Mouse (Mus musculus) limb, embryonic 15.5 days (tissue): ENCODE results near the gene AU018091. TPM values are rescaled to one million over a fixed set of nuclear protein-coding genes. Genes with fewer than 3 reads are reported as not detected.
"Not testable (repeated sequence)": the region's sequence is repeated elsewhere in the genome, so short reads cannot be mapped to it uniquely, and the experiment has no call there.

Experiments
- ATAC-seq: fragments of 200-750 bp; cut with Nextera tagmentation; 2 replicates; pipeline ENCODE4 v1.8.0; 2017; ENCODE audit warnings: low read depth, moderate TSS enrichment; ENCODE audit not compliant: insufficient number of reproducible peaks, low FRiP score, low TSS enrichment
- H3K27ac ChIP-seq: fragments of 300-500 bp; sonication (generic); 2 replicates; pipeline ENCODE4 v1.5.1; 2015; ENCODE audit warnings: moderate library complexity, mild to moderate bottlenecking, inconsistent platforms
- H3K27me3 ChIP-seq: fragments of 300-500 bp; sonication (generic); 2 replicates; pipeline ENCODE4 v1.6.1; 2015; ENCODE audit warnings: inconsistent platforms
- H3K36me3 ChIP-seq: fragments of 300-500 bp; sonication (generic); 2 replicates; pipeline ENCODE4 v1.6.1; 2015; ENCODE audit warnings: inconsistent platforms
- H3K4me1 ChIP-seq: fragments of 300-500 bp; sonication (generic); 2 replicates; pipeline ENCODE4 v1.6.1; 2015; ENCODE audit warnings: inconsistent platforms
- H3K4me2 ChIP-seq: fragments of 300-500 bp; sonication (generic); 2 replicates; pipeline ENCODE4 v1.6.1; 2015; ENCODE audit warnings: mild to moderate bottlenecking, inconsistent platforms
- H3K4me3 ChIP-seq: fragments of 300-500 bp; sonication (generic); 2 replicates; pipeline ENCODE4 v1.5.1; 2015; ENCODE audit warnings: mild to moderate bottlenecking, inconsistent platforms
- H3K9ac ChIP-seq: fragments of 300-500 bp; sonication (generic); 2 replicates; pipeline ENCODE4 v1.6.1; 2015; ENCODE audit warnings: inconsistent platforms
- H3K9me3 ChIP-seq: fragments of 300-500 bp; sonication (generic); 2 replicates; pipeline ENCODE4 v1.6.1; 2016; ENCODE audit warnings: inconsistent platforms
- WGBS: fragments of 180-500 bp; shearing (Covaris S2); methylation state at CpG from one replicate; pipeline ENCODE4 v1.1.7; 2015; 5-methylcytosine and 5-hydroxymethylcytosine counted together
- polyA plus RNA-seq: library from polyadenylated mRNA; unstranded; fragments of >200 nt; fragmentation: Nextera tagmentation; extraction: Ambion mirVana; gene quantifications from 2 replicates; pipeline ENCODE4 v1.2.1, GENCODE M21; 2015

The AU018091 gene
- polyA plus RNA-seq, 1 experiment from 2014 or later, result 0.20 TPM

DNA sequence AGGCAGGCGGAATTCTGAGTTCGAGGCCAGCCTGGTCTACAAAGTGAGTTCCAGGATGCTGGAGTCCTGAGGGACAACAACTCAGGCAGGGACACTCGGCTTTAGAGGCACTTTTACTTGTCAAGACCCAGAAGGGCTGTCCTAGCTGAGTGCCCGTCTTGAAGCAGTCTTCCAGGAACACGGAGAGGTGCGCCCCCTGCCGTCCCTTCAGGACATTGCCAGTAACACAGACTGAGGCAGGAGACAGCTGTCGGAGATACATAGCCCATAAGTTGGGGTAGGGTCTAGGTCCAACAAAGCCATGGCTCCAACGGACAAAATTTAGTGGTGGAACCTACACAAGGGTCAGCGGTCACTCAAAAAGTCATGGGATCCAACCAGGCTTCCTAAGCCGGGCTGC is 29.9 kb upstream of the AU018091 start:
- H3K4me2 ChIP-seq, result no peak overlapping the region
- ATAC-seq, result no peak
- H3K9me3 ChIP-seq, result no peaks in the 10 kb centered on the region
- no peaks in the 10 kb centered on the region for H3K36me3 ChIP-seq
- no peaks in the 10 kb centered on the region for H3K27me3 ChIP-seq
- H3K9ac ChIP-seq, result no peak overlapping the region
- 45% methylated on average over 11 of the region's 11 CpGs for WGBS
- no peak overlapping the region for H3K4me3 ChIP-seq
- H3K27ac ChIP-seq, result no peak overlapping the region
- no peaks in the 10 kb centered on the region for H3K4me1 ChIP-seq

DNA sequence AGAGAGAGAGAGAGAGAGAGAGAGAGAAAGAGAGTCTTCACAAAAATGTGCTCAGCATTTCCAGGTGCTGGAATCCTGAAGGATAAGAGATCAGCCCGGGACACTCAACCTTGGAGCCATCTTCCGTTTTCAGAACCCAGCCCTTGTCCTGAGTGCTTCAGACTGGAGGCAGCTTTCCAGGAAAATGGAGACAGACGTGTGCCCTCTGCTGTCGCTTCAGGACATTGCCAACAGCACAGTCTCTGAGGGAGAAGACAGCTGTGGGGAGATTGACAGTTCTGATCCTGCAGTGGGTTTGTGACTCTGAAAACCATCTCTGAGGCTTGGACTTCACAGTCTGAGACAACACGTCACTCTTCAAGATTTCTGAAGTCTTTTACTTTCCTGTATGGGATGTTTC is 26.8 kb upstream of the AU018091 start:
- Histone ChIP-seq H3K4me2 (no peak overlapping the region), H3K9me3 (no peaks in the 10 kb centered on the region), H3K27ac (no peak overlapping the region), H3K36me3 (no peaks in the 10 kb centered on the region), H3K27me3 (no peaks in the 10 kb centered on the region), H3K9ac (no peak overlapping the region), H3K4me3 (no peak overlapping the region), H3K4me1 (no peaks in the 10 kb centered on the region)
- ATAC-seq, result no peak
- WGBS, result 62% methylated on average over 5 of the region's 5 CpGs

GRCm38 (mm10) chr7:3194531-3194930 is 25.5 kb upstream of the AU018091 start:
- Histone ChIP-seq H3K4me1 (no peaks in the 10 kb centered on the region), H3K36me3 (no peaks in the 10 kb centered on the region), H3K4me3 (no peak overlapping the region), H3K9ac (no peak overlapping the region), H3K9me3 (no peaks in the 10 kb centered on the region), H3K27me3 (no peaks in the 10 kb centered on the region), H3K27ac (no peak overlapping the region), H3K4me2 (no peak overlapping the region)
- no peak for ATAC-seq
- WGBS, result 91% methylated on average over 4 of the region's 4 CpGs

DNA sequence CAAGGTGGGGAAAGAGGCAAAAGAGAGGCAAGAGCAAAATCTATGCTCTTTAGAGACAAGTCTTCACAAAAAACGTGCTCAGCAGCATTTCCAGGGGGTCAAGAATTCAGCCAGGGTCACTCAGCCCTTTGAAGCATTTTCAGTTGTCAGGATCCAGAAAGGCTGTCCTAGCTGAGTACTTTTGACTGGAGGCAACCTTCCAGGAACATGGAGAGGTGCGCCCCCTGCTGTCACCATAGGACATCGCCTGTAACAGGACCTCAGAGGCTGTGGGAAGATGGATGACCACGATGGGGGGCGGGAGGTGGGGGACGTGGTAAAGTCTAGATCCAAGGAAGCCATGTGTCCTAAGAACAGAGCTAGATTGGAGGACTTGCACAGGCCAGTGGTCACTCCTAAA is 24.9 kb upstream of the AU018091 start:
- Histone ChIP-seq H3K9me3 (no peaks in the 10 kb centered on the region), H3K27ac (no peak overlapping the region), H3K4me1 (no peaks in the 10 kb centered on the region), H3K4me2 (no peak overlapping the region), H3K36me3 (no peaks in the 10 kb centered on the region), H3K9ac (no peak overlapping the region), H3K4me3 (no peak overlapping the region), H3K27me3 (no peaks in the 10 kb centered on the region)
- ATAC-seq, result no peak
- 3% methylated on average over 6 of the region's 6 CpGs for WGBS

GRCm38 (mm10) chr7:3193049-3193632 is 24.1 kb upstream of the AU018091 start:
- Histone ChIP-seq H3K27me3 (no peaks in the 10 kb centered on the region), H3K27ac (no peak overlapping the region), H3K4me3 (no peak overlapping the region), H3K9me3 (no peaks in the 10 kb centered on the region), H3K9ac (no peak overlapping the region), H3K36me3 (no peaks in the 10 kb centered on the region), H3K4me1 (no peaks in the 10 kb centered on the region), H3K4me2 (no peak overlapping the region)
- ATAC-seq, result no peak
- 82% methylated on average over 4 of the region's 4 CpGs for WGBS

- Histone ChIP-seq H3K27me3 (no peaks in the 10 kb centered on the region), H3K36me3 (no peaks in the 10 kb centered on the region), H3K9me3 (no peaks in the 10 kb centered on the region), H3K9ac (no peak overlapping the region), H3K27ac (no peak overlapping the region), H3K4me2 (no peak overlapping the region), H3K4me1 (no peaks in the 10 kb centered on the region), H3K4me3 (no peak overlapping the region)
- WGBS, result 86% methylated on average over 12 of the region's 12 CpGs
- no peak for ATAC-seq
Observed at GRCm38 (mm10) chr7:3191971-3192498, 23.0 kb upstream of the AU018091 start.

DNA sequence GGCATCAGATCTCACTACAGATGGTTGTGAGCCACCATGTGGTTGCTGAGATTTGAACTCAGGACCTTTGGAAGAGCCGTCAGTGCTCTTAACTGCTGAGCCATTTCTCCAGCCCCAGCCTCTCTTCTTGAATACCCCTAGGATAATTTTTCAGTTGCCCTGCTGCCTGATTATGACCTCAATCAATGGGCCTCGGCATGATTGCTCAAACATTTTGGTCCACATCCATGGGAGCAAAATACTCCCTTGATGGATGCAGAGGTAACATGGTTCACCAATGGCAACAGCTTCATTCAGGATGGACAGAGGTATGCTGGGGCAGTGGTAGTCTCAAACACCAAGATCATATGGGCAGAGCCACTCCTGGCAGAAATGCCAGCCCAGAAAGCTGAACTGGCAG is 17.7 kb upstream of the AU018091 start:
- not testable (repeated sequence) for H3K27me3 ChIP-seq, H3K9ac ChIP-seq, H3K4me1 ChIP-seq, ATAC-seq, H3K27ac ChIP-seq, H3K4me3 ChIP-seq, H3K4me2 ChIP-seq, H3K9me3 ChIP-seq, H3K36me3 ChIP-seq
- WGBS, result 82% methylated on average over 2 of the region's 2 CpGs

- WGBS, result 14% methylated on average over 1 of the region's 1 CpGs
- no peak overlapping the region for H3K4me2 ChIP-seq
Observed at GRCm38 (mm10) chr7:3186136-3186535, 17.1 kb upstream of the AU018091 start.

DNA sequence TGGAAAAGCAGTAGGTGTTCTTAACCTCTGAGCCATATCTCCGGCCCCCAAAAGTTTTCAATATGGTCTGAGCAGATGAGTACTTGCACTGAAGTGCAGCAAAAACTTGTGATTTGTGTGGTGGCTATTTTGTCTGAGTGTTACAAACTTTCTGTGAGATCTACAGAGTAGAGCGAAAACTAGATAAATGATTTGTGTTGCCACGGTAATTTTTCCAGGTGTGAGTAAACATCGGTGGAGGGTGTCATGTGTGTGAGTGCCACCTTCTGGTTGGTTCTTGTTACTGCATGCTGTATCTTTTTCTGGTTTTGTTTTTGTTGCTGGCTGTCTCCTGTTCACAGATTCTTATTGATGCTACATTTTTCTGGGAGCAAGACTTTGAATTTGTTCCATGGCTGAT is 15.4 kb upstream of the AU018091 start:
- Histone ChIP-seq H3K36me3 (no peaks in the 10 kb centered on the region), H3K27me3 (no peaks in the 10 kb centered on the region), H3K4me3 (no peak overlapping the region), H3K9me3 (no peaks in the 10 kb centered on the region), H3K9ac (no peak overlapping the region), H3K4me2 (no peak overlapping the region), H3K27ac (no peak overlapping the region), H3K4me1 (no peaks in the 10 kb centered on the region)
- WGBS, result 38% methylated on average over 4 of the region's 4 CpGs
- ATAC-seq, result no peak

More at GRCm38 (mm10) chr7:3186136-3186535, 17.1 kb upstream of the AU018091 start:
- no peak for ATAC-seq
- no peak overlapping the region for H3K27ac ChIP-seq
- H3K27me3 ChIP-seq, result no peaks in the 10 kb centered on the region
- no peaks in the 10 kb centered on the region for H3K4me1 ChIP-seq
- H3K9me3 ChIP-seq, result no peaks in the 10 kb centered on the region
- H3K36me3 ChIP-seq, result no peaks in the 10 kb centered on the region
- no peak overlapping the region for H3K4me3 ChIP-seq
- no peak overlapping the region for H3K9ac ChIP-seq

- not testable (repeated sequence) for H3K9ac ChIP-seq, H3K27me3 ChIP-seq, H3K9me3 ChIP-seq, H3K4me3 ChIP-seq, H3K36me3 ChIP-seq, H3K27ac ChIP-seq, H3K4me1 ChIP-seq, H3K4me2 ChIP-seq, ATAC-seq
- WGBS, result 88% methylated on average over 24 of the region's 24 CpGs
Observed at GRCm38 (mm10) chr7:3180958-3181357, 12.0 kb upstream of the AU018091 start.

DNA sequence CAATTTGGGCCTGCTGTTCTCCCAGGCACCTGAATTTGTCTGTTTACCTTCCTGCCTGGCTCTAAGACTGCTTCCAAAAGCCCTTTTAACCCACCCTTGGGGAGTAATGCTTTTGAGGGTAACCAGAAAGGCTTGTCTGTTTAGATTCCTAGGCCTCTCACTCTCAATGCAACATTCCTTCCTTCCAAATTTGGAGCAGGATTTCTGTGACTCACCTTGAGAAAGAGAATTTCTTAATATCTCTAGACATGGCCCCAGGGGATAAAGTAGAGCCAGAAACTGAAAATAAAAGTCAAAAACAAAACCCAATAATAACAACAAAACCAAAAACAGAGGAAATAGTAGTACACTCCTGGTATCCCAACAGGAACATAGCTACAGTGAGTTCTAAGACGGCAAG is 707 bp downstream of the AU018091 start:
- H3K9me3 ChIP-seq, result no peaks in the 10 kb centered on the region
- WGBS, result 91% methylated on average over 1 of the region's 1 CpGs
- ATAC-seq, result no peak
- H3K27ac ChIP-seq, result no peak overlapping the region
- H3K36me3 ChIP-seq, result no peaks in the 10 kb centered on the region
- no peaks in the 10 kb centered on the region for H3K4me1 ChIP-seq
- no peak overlapping the region for H3K4me2 ChIP-seq
- H3K9ac ChIP-seq, result no peak overlapping the region
- H3K4me3 ChIP-seq, result no peak overlapping the region
- no peaks in the 10 kb centered on the region for H3K27me3 ChIP-seq

DNA sequence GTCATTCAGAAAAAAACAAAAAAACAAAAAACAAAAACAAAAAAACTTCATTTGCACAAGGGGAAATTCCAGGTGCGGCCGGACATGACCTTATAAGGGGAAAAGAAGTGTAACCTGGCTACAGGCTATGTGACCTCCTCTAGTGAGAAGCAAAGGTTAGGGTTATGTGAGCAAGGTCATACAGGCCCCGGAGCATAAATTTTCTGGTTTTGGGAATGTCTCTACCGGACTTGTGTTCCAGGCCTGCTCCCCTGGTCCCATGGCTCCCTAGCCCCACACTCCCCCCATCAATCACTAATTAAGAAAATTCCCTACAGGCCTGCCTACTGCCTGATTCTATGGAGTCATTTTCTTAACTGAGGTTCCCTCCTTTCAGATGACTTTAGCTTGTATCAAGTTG is 2.7 kb downstream of the AU018091 start:
- Histone ChIP-seq H3K27me3 (no peaks in the 10 kb centered on the region), H3K27ac (no peak overlapping the region), H3K4me1 (no peaks in the 10 kb centered on the region), H3K36me3 (no peaks in the 10 kb centered on the region), H3K4me2 (no peak overlapping the region), H3K4me3 (no peak overlapping the region), H3K9ac (no peak overlapping the region), H3K9me3 (no peaks in the 10 kb centered on the region)
- WGBS, result 89% methylated on average over 4 of the region's 4 CpGs
- ATAC-seq, result no peak

DNA sequence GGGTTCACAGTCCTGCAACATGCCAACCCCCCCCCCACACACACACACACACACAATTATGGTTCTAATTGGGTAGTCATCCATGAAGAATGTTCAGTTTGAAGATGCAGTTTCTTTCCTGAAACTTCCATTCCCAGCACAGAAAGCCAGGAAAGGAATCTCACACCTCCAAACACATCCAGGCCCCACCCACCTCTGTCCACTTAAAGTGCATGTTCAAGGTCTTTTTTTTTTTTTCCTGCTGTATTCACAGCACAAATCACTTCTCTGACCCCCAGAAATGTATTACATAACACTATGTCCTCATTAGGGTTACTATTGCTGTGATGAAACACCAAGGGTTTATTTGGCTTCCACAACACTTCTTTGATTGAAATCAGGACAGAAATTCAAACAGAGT is 4.0 kb downstream of the AU018091 start:
- no peak overlapping the region for H3K4me3 ChIP-seq
- no peak for ATAC-seq
- no peaks in the 10 kb centered on the region for H3K4me1 ChIP-seq
- H3K9me3 ChIP-seq, result no peaks in the 10 kb centered on the region
- no peak overlapping the region for H3K4me2 ChIP-seq
- H3K27me3 ChIP-seq, result no peaks in the 10 kb centered on the region
- no peak overlapping the region for H3K27ac ChIP-seq
- no peaks in the 10 kb centered on the region for H3K36me3 ChIP-seq
- no peak overlapping the region for H3K9ac ChIP-seq
